Mouse (Mus musculus) kidney, embryonic 15.5 days (tissue): ENCODE data around the gene Rcc2. TPM values are rescaled to one million over a fixed set of nuclear protein-coding genes. Genes with fewer than 3 reads are reported as not detected.
A peak's percentile ranks its signal among the peaks of the same experiment; 100 is the strongest.

Source experiments
- ATAC-seq: fragments of 200-750 bp; cut with Nextera tagmentation; replicated peaks from 2 replicates; pipeline ENCODE4 v1.8.0; 2017; ENCODE audit warnings: moderate TSS enrichment; ENCODE audit not compliant: low FRiP score
- H3K27ac ChIP-seq: fragments of 300-500 bp; sonication (generic); 2 replicates; pipeline ENCODE4 v1.5.1; 2015; ENCODE audit warnings: mild to moderate bottlenecking, inconsistent platforms
- H3K27me3 ChIP-seq: fragments of 300-500 bp; sonication (generic); 2 replicates; pipeline ENCODE4 v1.6.1; 2015; ENCODE audit warnings: inconsistent platforms
- H3K36me3 ChIP-seq: fragments of 300-500 bp; sonication (generic); 2 replicates; pipeline ENCODE4 v1.6.1; 2015; ENCODE audit warnings: inconsistent platforms
- H3K4me1 ChIP-seq: fragments of 300-500 bp; sonication (generic); 2 replicates; pipeline ENCODE4 v1.6.1; 2015; ENCODE audit warnings: inconsistent platforms
- H3K4me2 ChIP-seq: fragments of 300-500 bp; sonication (generic); 2 replicates; pipeline ENCODE4 v1.6.1; 2015; ENCODE audit warnings: moderate library complexity, mild to moderate bottlenecking, inconsistent platforms
- H3K4me3 ChIP-seq: fragments of 300-500 bp; sonication (generic); replicated peaks from 2 replicates; pipeline ENCODE4 v1.5.1; 2015; ENCODE audit warnings: mild to moderate bottlenecking, inconsistent platforms
- H3K9ac ChIP-seq: fragments of 300-500 bp; sonication (generic); 2 replicates; pipeline ENCODE4 v1.6.1; 2015; ENCODE audit warnings: mild to moderate bottlenecking, inconsistent platforms
- H3K9me3 ChIP-seq: fragments of 300-500 bp; sonication (generic); replicated peaks from 2 replicates; pipeline ENCODE4 v1.6.1; 2016; ENCODE audit warnings: inconsistent platforms
- WGBS: fragments of 180-500 bp; shearing (Covaris S2); methylation state at CpG from one replicate; pipeline ENCODE4 v1.1.7; 2015; ENCODE audit warnings: mixed read lengths; 5-methylcytosine and 5-hydroxymethylcytosine counted together
- polyA plus RNA-seq: library from polyadenylated mRNA; unstranded; fragments of >200 nt; fragmentation: Nextera tagmentation; extraction: Ambion mirVana; gene quantifications from 2 replicates; pipeline ENCODE4 v1.2.1, GENCODE M21; 2015

Rcc2 gene
- polyA plus RNA-seq, 1 experiment from 2014 or later, result 26.8 TPM

GRCm38 (mm10) chr4:140688826-140689425 lies 11.4 kb upstream of the Rcc2 start:
- ATAC-seq, result no peak
- Histone ChIP-seq H3K27me3 (no peaks in the 10 kb centered on the region), H3K27ac (no peak overlapping the region), H3K4me1 (peaks cover 36% of the 10 kb centered on the region), H3K4me3 (no peak overlapping the region), H3K9me3 (no peaks in the 10 kb centered on the region), H3K36me3 (no peaks in the 10 kb centered on the region), H3K4me2 (no peak overlapping the region), H3K9ac (no peak overlapping the region)
- WGBS, result 66% methylated on average over 5 of the region's 5 CpGs

DNA sequence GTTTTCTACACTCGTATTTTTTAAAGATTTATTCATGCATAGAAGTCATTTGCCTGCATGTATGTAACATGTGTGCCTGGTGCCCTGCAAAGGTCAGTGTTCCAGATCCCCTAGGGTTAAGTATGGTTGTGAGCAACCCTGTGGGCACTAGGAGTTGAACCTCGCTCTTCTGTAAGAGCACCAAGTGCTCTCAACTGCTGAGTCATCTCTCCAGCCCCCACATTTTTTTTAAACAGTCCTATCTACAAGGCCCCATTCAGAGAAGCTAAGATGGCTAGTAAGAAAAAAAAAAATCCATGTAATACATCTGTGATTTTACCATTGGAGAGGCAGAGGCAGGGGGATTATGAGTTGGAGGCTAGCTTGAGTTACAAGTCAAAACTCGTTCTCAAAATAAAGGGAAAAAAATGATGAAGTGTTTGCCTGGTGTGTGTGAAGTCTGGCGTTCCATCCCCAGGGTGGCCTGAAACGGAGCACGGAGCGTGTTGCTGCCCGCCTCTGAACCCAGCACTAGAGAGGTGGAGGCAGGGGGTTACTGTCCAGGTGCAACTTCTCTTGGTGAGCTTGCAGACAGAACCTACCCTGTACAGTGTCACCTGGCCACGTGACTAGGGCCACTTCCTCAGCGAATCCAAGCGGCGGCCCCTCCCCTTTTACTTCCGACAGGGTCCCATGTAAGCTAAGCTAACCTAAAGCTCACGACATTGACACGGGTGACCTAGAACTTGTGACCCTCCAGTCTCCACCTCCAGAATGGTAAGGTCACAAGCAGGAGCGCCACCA lies 10.3 kb upstream of the Rcc2 start:
- no peaks in the 10 kb centered on the region for H3K9me3 ChIP-seq
- no peak overlapping the region for H3K9ac ChIP-seq
- H3K4me2 ChIP-seq, result no peak overlapping the region
- no peaks in the 10 kb centered on the region for H3K27me3 ChIP-seq
- H3K4me3 ChIP-seq, result no peak overlapping the region
- no peak overlapping the region for H3K27ac ChIP-seq
- no peaks in the 10 kb centered on the region for H3K36me3 ChIP-seq
- H3K4me1 ChIP-seq, result peaks cover 25% of the 10 kb centered on the region
- 71% methylated on average over 16 of the region's 16 CpGs for WGBS
- no peak for ATAC-seq

DNA sequence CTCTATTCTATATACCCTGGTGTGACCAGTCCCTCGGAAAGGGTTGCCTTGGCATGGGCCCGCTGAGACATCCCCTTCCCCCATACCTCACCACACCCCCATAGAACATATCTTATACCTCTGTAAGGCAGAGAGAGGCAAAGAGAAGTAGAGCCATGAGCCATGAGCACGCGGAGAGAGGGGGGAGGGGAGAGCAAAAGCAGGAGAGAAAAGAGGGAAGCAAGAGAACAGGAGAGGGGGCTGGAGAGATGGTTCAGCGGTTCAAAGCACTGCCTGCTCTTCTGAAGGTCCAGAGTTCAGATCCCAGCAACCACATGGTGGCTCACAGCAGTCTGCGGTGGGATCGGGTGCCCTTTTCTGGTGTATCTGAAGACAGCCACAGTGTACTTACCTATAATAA lies 8.9 kb upstream of the Rcc2 start:
- Histone ChIP-seq H3K4me1 (peaks cover 22% of the 10 kb centered on the region; the same call in 1 of the 2 replicates), H3K27ac (no peak overlapping the region), H3K27me3 (no peaks in the 10 kb centered on the region), H3K4me2 (no peak overlapping the region), H3K9me3 (no peaks in the 10 kb centered on the region), H3K4me3 (no peak overlapping the region), H3K9ac (no peak overlapping the region), H3K36me3 (no peaks in the 10 kb centered on the region)
- no peak for ATAC-seq
- WGBS, result 76% methylated on average over 7 of the region's 7 CpGs

DNA sequence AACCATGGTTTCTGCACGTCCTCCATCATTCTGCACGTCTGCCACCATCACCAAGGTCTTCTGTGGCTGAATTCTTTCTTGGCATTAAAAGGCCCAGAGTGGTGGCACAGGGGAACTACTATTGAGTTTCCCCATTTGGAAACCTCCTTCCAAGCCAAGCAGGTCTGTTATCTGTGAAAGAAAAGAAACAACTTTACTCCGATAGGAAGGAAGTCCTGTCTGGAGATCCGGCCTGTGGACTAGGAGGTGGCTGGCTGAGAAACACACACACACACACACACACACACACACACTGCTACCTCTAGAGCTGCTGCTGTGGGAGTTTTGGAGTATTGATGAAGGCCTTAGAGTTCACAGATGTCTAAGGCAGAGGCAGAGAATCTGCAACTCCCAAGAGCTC lies 6.8 kb upstream of the Rcc2 start:
- WGBS, result 66% methylated on average over 4 of the region's 4 CpGs
- Histone ChIP-seq H3K4me3 (no peak overlapping the region), H3K4me1 (peaks cover 15% of the 10 kb centered on the region; the same call in 1 of the 2 replicates), H3K9ac (no peak overlapping the region), H3K9me3 (no peaks in the 10 kb centered on the region), H3K27ac (no peak overlapping the region), H3K36me3 (no peaks in the 10 kb centered on the region), H3K27me3 (peaks cover 3% of the 10 kb centered on the region; the same call in 1 of the 2 replicates), H3K4me2 (no peak overlapping the region)
- no peak for ATAC-seq

DNA sequence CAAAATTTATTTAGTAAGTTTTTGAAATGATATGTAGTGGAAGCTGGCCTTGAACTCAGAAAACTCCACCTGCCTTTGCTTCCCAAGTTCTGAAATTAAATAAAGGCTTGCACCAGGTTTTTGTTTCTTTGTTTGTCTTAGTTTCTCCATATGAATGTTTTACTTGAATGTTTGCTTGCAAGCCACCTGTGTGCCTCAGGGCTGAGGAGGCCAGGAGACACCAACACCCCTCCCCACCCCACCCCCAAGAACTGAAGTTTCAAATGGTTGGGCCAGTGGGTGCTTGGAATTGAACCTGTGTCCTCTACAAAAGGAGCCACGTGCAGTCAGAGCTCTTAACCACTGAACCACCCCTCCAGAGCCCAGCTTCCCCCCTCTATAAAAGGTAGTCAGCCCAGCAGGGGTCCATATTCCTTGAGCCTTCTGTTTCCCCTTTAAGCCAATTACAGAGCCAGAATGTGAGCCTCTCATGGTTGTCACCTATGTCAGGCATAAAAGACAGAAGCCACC lies 5.7 kb upstream of the Rcc2 start:
- no peaks in the 10 kb centered on the region for H3K9me3 ChIP-seq
- H3K27me3 ChIP-seq, result peaks cover 6% of the 10 kb centered on the region; the same call in 1 of the 2 replicates
- H3K9ac ChIP-seq, result no peak overlapping the region
- 50% methylated on average over 1 of the region's 1 CpGs for WGBS
- no peak overlapping the region for H3K27ac ChIP-seq
- no peaks in the 10 kb centered on the region for H3K36me3 ChIP-seq
- no peak overlapping the region for H3K4me3 ChIP-seq
- ATAC-seq, result no peak
- H3K4me2 ChIP-seq, result no peak overlapping the region
- H3K4me1 ChIP-seq, result peaks cover 17% of the 10 kb centered on the region

DNA sequence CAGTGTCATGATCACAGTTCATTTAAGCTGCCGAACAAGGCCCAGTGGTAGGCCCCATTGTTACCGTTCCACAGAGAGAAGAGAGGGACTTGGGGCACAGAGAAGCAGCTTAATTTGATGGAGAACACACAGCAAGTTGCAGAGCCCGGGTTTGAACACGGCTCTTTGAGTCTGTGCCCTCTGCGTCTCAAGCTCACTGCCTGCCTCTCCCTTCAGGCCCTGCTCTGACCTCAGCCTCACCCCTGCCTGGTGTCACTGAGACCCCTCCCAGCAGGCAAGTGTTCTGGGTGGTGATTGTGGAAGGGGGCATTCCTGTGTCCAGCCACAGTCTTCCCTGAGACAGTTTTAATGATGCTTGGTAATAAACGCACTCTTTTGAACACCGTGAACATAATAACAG lies 5.2 kb upstream of the Rcc2 start:
- no peaks in the 10 kb centered on the region for H3K36me3 ChIP-seq
- ATAC-seq, result no peak
- H3K4me1 ChIP-seq, result peaks cover 17% of the 10 kb centered on the region
- H3K27me3 ChIP-seq, result peaks cover 6% of the 10 kb centered on the region; the same call in 1 of the 2 replicates
- WGBS, result 70% methylated on average over 7 of the region's 7 CpGs
- H3K4me2 ChIP-seq, result no peak overlapping the region
- no peak overlapping the region for H3K4me3 ChIP-seq
- no peak overlapping the region for H3K9ac ChIP-seq
- no peaks in the 10 kb centered on the region for H3K9me3 ChIP-seq
- no peak overlapping the region for H3K27ac ChIP-seq

DNA sequence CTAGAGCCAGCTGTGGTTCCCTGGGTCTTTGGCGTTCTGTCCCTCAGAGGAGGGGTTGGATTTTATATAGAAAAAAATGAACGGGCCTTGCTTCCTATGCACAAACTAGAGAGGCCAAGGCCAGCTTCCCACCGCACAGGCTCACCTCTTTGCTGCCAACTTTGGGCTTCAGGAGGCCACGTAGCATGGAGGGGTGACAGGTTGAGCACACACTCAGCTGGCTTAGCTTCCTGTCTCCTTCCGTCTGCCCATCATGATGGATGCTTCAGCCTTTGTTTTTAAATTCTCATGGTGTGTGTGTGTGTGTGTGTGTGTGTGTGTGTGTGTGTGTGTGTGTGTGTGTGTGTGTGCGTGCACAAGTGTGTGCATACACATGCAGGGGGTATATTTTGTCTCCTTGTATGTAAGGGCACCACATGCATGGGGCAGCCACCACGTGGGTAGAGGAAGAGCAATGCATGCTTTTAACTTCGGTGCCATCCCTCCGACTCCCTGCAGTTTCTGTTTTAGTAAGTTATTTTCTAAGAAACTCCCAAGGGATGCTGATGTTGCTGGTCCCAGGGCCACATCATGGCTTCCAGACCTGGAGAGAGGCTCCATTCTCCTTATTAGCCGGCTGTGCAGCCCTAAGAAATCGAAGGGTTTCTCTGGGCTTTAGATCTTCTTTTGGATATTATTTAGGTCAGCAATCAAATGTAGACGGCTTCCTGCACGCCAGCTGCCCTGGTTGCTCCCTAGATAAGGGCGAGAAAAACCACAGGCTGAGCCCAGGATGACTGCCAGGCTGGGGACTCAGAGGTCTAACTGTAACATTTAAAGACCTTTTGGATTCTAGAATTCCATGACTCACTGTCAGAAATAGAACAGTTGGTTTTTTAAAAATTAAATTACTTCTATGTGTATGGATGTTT lies 4.4 kb upstream of the Rcc2 start:
- Histone ChIP-seq H3K9me3 (no peaks in the 10 kb centered on the region), H3K27me3 (peaks cover 9% of the 10 kb centered on the region; the same call in 1 of the 2 replicates), H3K4me1 (peaks cover 20% of the 10 kb centered on the region), H3K9ac (no peak overlapping the region), H3K4me3 (no peak overlapping the region), H3K4me2 (no peak overlapping the region), H3K27ac (no peak overlapping the region), H3K36me3 (no peaks in the 10 kb centered on the region)
- 73% methylated on average over 14 of the region's 14 CpGs for WGBS
- ATAC-seq, result no peak

DNA sequence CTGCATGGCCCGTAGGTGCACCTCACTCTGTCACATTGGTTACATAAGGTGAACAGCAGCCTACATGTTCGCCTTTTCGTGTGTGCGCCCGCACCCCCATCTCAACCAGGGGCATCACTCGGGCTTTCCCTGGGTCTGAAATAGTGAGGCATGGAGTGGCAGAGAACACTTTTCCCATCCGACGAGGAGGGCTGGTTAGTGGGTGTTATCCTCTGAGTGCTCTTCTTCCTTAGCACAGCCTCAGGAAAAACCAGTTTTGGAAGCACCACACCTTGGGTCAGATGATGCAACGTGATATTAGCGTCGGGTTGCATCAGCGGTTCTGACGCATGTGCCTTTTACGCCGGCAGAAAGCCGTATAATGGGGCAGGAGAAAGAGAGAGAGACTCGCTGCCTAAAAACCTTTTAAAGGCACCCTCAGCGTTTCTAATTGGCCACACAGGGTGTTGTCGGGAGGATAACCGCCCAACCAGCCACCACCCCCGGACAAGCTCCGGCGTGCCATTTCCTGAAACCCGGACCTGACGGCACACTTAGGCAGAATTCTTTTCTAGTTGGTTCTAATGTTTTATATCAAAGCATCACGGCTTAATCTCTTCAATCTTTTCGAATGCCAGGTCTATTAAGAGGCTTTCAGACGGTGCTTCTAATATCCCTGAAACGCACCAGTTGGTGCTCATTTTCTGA lies 757 bp upstream of the Rcc2 start:
- ATAC-seq, result no peak
- peak overlapping the region; percentile 18; the same call in 1 of the 2 replicates for H3K9ac ChIP-seq
- no peaks in the 10 kb centered on the region for H3K9me3 ChIP-seq
- H3K4me3 ChIP-seq, result peak overlapping the region; percentile 92
- 0 out of 2 replicates have a peak overlapping the region, but pooled peaks have one; percentile 10 for H3K27ac ChIP-seq
- 7% methylated on average over 29 of the region's 29 CpGs for WGBS
- H3K27me3 ChIP-seq, result peaks cover 9% of the 10 kb centered on the region; the same call in 1 of the 2 replicates
- H3K4me1 ChIP-seq, result peaks cover 38% of the 10 kb centered on the region
- peak overlapping the region; percentile 89 for H3K4me2 ChIP-seq
- H3K36me3 ChIP-seq, result peaks cover 4% of the 10 kb centered on the region

GRCm38 (mm10) chr4:140701049-140701715 lies 841 bp downstream of the Rcc2 start:
- no peaks in the 10 kb centered on the region for H3K9me3 ChIP-seq
- ATAC-seq, result peak; percentile 79
- peak overlapping the region; percentile 96 for H3K27ac ChIP-seq
- peak overlapping the region; percentile 92 for H3K4me3 ChIP-seq
- peaks cover 54% of the 10 kb centered on the region for H3K4me1 ChIP-seq
- WGBS, result under 1% methylated on average over 61 of the region's 61 CpGs
- H3K4me2 ChIP-seq, result peak overlapping the region; percentile 89
- peak overlapping the region; percentile 93 for H3K9ac ChIP-seq
- H3K27me3 ChIP-seq, result peaks cover 9% of the 10 kb centered on the region; the same call in 1 of the 2 replicates
- H3K36me3 ChIP-seq, result peaks cover 20% of the 10 kb centered on the region

DNA sequence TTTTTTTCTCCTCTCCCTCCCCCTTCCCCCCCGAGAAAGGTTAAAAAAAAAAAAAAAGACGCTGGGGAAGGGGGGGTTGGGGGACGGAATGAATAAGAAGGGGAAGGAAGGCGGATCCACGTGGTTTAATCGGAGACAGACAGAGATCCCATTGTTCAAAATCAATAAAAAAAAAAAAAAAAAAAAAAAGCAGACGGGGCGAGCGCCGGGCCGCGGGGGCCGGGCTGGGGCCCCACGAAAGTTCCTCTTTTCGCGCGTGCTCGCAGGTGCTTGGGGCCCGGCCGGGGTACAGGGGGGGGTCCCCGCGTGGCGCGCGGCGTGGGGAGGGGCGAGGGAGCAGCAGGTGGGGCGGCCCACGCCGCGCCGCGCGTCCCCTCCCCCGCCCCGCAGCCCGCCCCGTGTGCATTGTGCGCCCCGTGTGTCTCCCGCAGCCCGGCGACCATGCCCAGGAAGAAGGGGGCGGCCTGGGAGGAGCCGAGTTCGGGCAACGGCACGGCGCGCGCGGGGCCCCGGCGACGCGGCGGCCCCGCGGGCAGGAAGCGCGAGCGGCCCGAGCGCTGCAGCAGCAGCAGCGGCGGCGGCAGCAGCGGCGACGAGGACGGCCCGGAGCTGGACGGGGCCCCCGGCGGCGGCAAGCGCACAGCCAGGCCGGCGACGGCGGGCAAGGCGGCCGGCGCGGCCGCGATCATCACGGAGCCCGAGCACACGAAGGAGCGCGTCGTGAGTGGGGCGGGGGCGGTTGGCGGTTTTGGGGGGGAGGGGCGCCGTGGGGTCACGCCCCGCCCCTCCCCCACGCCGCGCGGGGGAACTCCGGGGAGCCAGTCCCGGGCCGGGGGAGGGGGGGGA lies 1.6 kb downstream of the Rcc2 start:
- Histone ChIP-seq H3K9me3 (no peaks in the 10 kb centered on the region), H3K4me3 (peak overlapping the region; percentile 92), H3K36me3 (peaks cover 25% of the 10 kb centered on the region), H3K27me3 (peaks cover 9% of the 10 kb centered on the region; the same call in 1 of the 2 replicates), H3K9ac (peak overlapping the region; percentile 93), H3K27ac (peak overlapping the region; percentile 96), H3K4me2 (peak overlapping the region; percentile 89), H3K4me1 (peaks cover 55% of the 10 kb centered on the region)
- 0 out of 2 replicates have a peak, but pooled peaks have one; percentile 5 for ATAC-seq
- WGBS, result under 1% methylated on average over 59 of the region's 107 CpGs
